ENCODE assay signal across 8 mouse cellular contexts in genomic region chr5:142498964-142499363, GRCm38 (mm10). TPM values are rescaled to one million over a fixed set of nuclear protein-coding genes. Genes with fewer than 3 reads are reported as not detected.
DNase-seq lines count a peak whose midpoint lies in the region; ATAC-seq lines count a peak whose summit lies in the region.

No protein-coding gene starts in this region.

- no peak for ATAC-seq in CD4-positive, CD25-positive, alpha-beta regulatory T cell, adult 4 months

- intact Hi-C loops in heart, postnatal 14 days (cut with DNase I): loop anchor here (1.0 kb wide), 1 partner anchor 53 kb away; no protein-coding TSS in a partner anchor

- peak; percentile 34 to 58 for DNase-seq in heart, postnatal 14 days
- DNase-seq in heart, adult 11 months: no peak
- DNase-seq in ovary, postnatal 36 days (ENCODE audit: low spot score): peak; percentile 35
- DNase-seq in ovary, postnatal 14 days (ENCODE audit: low spot score): no peak
- peak; percentile 30 for DNase-seq in c-Kit-positive CD71-negative TER-119-negative erythroid progenitor cells, embryonic 14.5 days (ENCODE audit: low read depth)
- DNase-seq in kidney, postnatal 4 days: peak; percentile 71 to 73
- peak; percentile 77 for DNase-seq in testis, postnatal 10 days (ENCODE audit: low spot score)

RNA-seq across cellular contexts. Expression of gene Papolb, which starts 30.9 kb away (rescaled TPM):
- under 1 TPM; 0.17 to 0.22 TPM for total RNA-seq in heart, postnatal 14 days (2021)
- not detected for polyA plus RNA-seq in CD4-positive, CD25-positive, alpha-beta regulatory T cell, adult 4 months (2017; shearing (Covaris generic))

RNA-seq across cellular contexts. Expression of gene Ap5z1, which starts 35.2 kb away (rescaled TPM):
- total RNA-seq in heart, postnatal 14 days (2021): 1 to 10 TPM; 5.9 to 8.7 TPM
- polyA plus RNA-seq in CD4-positive, CD25-positive, alpha-beta regulatory T cell, adult 4 months (2017; shearing (Covaris generic)): 10 to 100 TPM; 19.5 to 28.9 TPM

RNA-seq across cellular contexts. Expression of gene Radil, which starts 51.9 kb away (rescaled TPM):
- total RNA-seq in heart, postnatal 14 days (2021): 1 to 10 TPM; 2.8 to 3.7 TPM
- not detected for polyA plus RNA-seq in CD4-positive, CD25-positive, alpha-beta regulatory T cell, adult 4 months (2017; shearing (Covaris generic))

Comparison
In these comparisons a context has a peak if more than half of its experiments do, and no peak if none do; other contexts are left out.
1. DNase-seq: peak in heart, postnatal 14 days (2 of 2), ovary, postnatal 36 days (single experiment), c-Kit-positive CD71-negative TER-119-negative erythroid progenitor cells, embryonic 14.5 days (single experiment), kidney, postnatal 4 days (2 of 2) and testis, postnatal 10 days (single experiment); none in heart, adult 11 months (single experiment) and ovary, postnatal 14 days (single experiment).